Mouse (Mus musculus): Measurements from ENCODE around the gene Bloc1s5. TPM values are rescaled to one million over a fixed set of nuclear protein-coding genes. Genes with fewer than 3 reads are reported as not detected.
"Not testable (repeated sequence)": the region's sequence is repeated elsewhere in the genome, so short reads cannot be mapped to it uniquely, and the experiment has no call there.

Gene Bloc1s5
- polyA plus RNA-seq (2012), result 0.28 and 0.31 TPM in 2 replicates

GRCm38 (mm10) chr13:38634800-38635269 is at the start of gene Bloc1s5:
Gene Bloc1s5 (minus strand): TSS chr13:38635109.
- peak within 1 kb of the TSS; percentile 67 for H3K4me3 ChIP-seq (replicated peaks)
- no peaks in the 10 kb centered on the region for H3K27me3 ChIP-seq (ENCODE audit: control insufficient read depth)
- no peaks in the 10 kb centered on the region for H3K9me3 ChIP-seq (ENCODE audit: control insufficient read depth, low read length)
- peaks cover 23% of the 10 kb centered on the region for H3K36me3 ChIP-seq (ENCODE audit: control insufficient read depth)
- TF ChIP-seq GATA1 (IDR thresholded peaks at IDR 0.05; ENCODE audit: low read length), result no peak
- no peak for TF ChIP-seq TAL1 (IDR thresholded peaks at IDR 0.05; ENCODE audit: low read length)
- H3K4me1 ChIP-seq (ENCODE audit: control insufficient read depth), result peaks cover 58% of the 10 kb centered on the region

- Histone ChIP-seq H3K9me3 (ENCODE audit: control insufficient read depth, low read length) (no peaks in the 10 kb centered on the region), H3K4me3 (replicated peaks) (no peak overlapping the region), H3K4me1 (ENCODE audit: control insufficient read depth) (peaks cover 12% of the 10 kb centered on the region), H3K36me3 (ENCODE audit: control insufficient read depth) (no peaks in the 10 kb centered on the region), H3K27me3 (ENCODE audit: control insufficient read depth) (no peaks in the 10 kb centered on the region)
- no peak for TF ChIP-seq GATA1 (IDR thresholded peaks at IDR 0.05; ENCODE audit: low read length)
- TF ChIP-seq TAL1 (IDR thresholded peaks at IDR 0.05; ENCODE audit: low read length), result no peak
Measured at GRCm38 (mm10) chr13:38672336-38672735, 37.4 kb upstream of the Bloc1s5 start.

GRCm38 (mm10) chr13:38671451-38671850 is 36.5 kb upstream of the Bloc1s5 start:
- H3K4me3 ChIP-seq (replicated peaks); H3K9me3 ChIP-seq (ENCODE audit: control insufficient read depth, low read length): not testable (repeated sequence)
- H3K4me1 ChIP-seq (ENCODE audit: control insufficient read depth), result peaks cover 15% of the 10 kb centered on the region

GRCm38 (mm10) chr13:38670051-38670450 is 35.1 kb upstream of the Bloc1s5 start:
- Histone ChIP-seq H3K9me3 (ENCODE audit: control insufficient read depth, low read length) (no peaks in the 10 kb centered on the region), H3K4me3 (replicated peaks) (no peak overlapping the region), H3K4me1 (ENCODE audit: control insufficient read depth) (peaks cover 27% of the 10 kb centered on the region), H3K36me3 (ENCODE audit: control insufficient read depth) (no peaks in the 10 kb centered on the region), H3K27me3 (ENCODE audit: control insufficient read depth) (no peaks in the 10 kb centered on the region)
- no peak for TF ChIP-seq GATA1 (IDR thresholded peaks at IDR 0.05; ENCODE audit: low read length)
- no peak for TF ChIP-seq TAL1 (IDR thresholded peaks at IDR 0.05; ENCODE audit: low read length)

More at GRCm38 (mm10) chr13:38671451-38671850, 36.5 kb upstream of the Bloc1s5 start:
- not testable (repeated sequence) for H3K36me3 ChIP-seq (ENCODE audit: control insufficient read depth); H3K27me3 ChIP-seq (ENCODE audit: control insufficient read depth)

GRCm38 (mm10) chr13:38668514-38668913 is 33.6 kb upstream of the Bloc1s5 start:
- TF ChIP-seq GATA1 (IDR thresholded peaks at IDR 0.05; ENCODE audit: low read length), result no peak
- TF ChIP-seq TAL1 (IDR thresholded peaks at IDR 0.05; ENCODE audit: low read length), result no peak
- H3K27me3 ChIP-seq (ENCODE audit: control insufficient read depth), result no peaks in the 10 kb centered on the region
- H3K9me3 ChIP-seq (ENCODE audit: control insufficient read depth, low read length), result no peaks in the 10 kb centered on the region
- peaks cover 41% of the 10 kb centered on the region for H3K4me1 ChIP-seq (ENCODE audit: control insufficient read depth)
- no peaks in the 10 kb centered on the region for H3K36me3 ChIP-seq (ENCODE audit: control insufficient read depth)
- H3K4me3 ChIP-seq (replicated peaks), result no peak overlapping the region

GRCm38 (mm10) chr13:38664753-38665152 is 29.8 kb upstream of the Bloc1s5 start:
- Histone ChIP-seq H3K4me3 (replicated peaks) (peak overlapping the region; percentile 41), H3K36me3 (ENCODE audit: control insufficient read depth) (peaks cover 8% of the 10 kb centered on the region), H3K9me3 (ENCODE audit: control insufficient read depth, low read length) (peaks cover 16% of the 10 kb centered on the region), H3K4me1 (ENCODE audit: control insufficient read depth) (peaks cover 48% of the 10 kb centered on the region), H3K27me3 (ENCODE audit: control insufficient read depth) (no peaks in the 10 kb centered on the region)
- peak; percentile 74 for TF ChIP-seq GATA1 (IDR thresholded peaks at IDR 0.05; ENCODE audit: low read length)
- peak; percentile 51; the same call in 2 of the 3 replicates for TF ChIP-seq TAL1 (IDR thresholded peaks at IDR 0.05; ENCODE audit: low read length)

- Histone ChIP-seq H3K36me3 (ENCODE audit: control insufficient read depth) (peaks cover 33% of the 10 kb centered on the region), H3K4me1 (ENCODE audit: control insufficient read depth) (peaks cover 52% of the 10 kb centered on the region), H3K9me3 (ENCODE audit: control insufficient read depth, low read length) (peaks cover 16% of the 10 kb centered on the region), H3K4me3 (replicated peaks) (peak overlapping the region; percentile 97), H3K27me3 (ENCODE audit: control insufficient read depth) (no peaks in the 10 kb centered on the region)
- TF ChIP-seq TAL1 (IDR thresholded peaks at IDR 0.05; ENCODE audit: low read length) (no peak), GATA1 (IDR thresholded peaks at IDR 0.05; ENCODE audit: low read length) (no peak)
Measured at GRCm38 (mm10) chr13:38659524-38660136, 24.7 kb upstream of the Bloc1s5 start.

GRCm38 (mm10) chr13:38658528-38659280 is 23.8 kb upstream of the Bloc1s5 start, which contains the start of gene Eef1e1:
Gene Eef1e1 (minus strand): TSS chr13:38659058.
- TF ChIP-seq TAL1 (IDR thresholded peaks at IDR 0.05; ENCODE audit: low read length) (no peak), GATA1 (IDR thresholded peaks at IDR 0.05; ENCODE audit: low read length) (no peak)
- Histone ChIP-seq H3K27me3 (ENCODE audit: control insufficient read depth) (no peaks in the 10 kb centered on the region), H3K36me3 (ENCODE audit: control insufficient read depth) (peaks cover 43% of the 10 kb centered on the region), H3K4me3 (replicated peaks) (peak within 1 kb of the TSS; percentile 97), H3K9me3 (ENCODE audit: control insufficient read depth, low read length) (peaks cover 16% of the 10 kb centered on the region), H3K4me1 (ENCODE audit: control insufficient read depth) (peaks cover 44% of the 10 kb centered on the region)

GRCm38 (mm10) chr13:38657865-38658264 is 23.0 kb upstream of the Bloc1s5 start:
- H3K4me3 ChIP-seq (replicated peaks), result peak overlapping the region; percentile 97
- H3K9me3 ChIP-seq (ENCODE audit: control insufficient read depth, low read length), result peaks cover 15% of the 10 kb centered on the region
- peaks cover 42% of the 10 kb centered on the region for H3K4me1 ChIP-seq (ENCODE audit: control insufficient read depth)
- peaks cover 51% of the 10 kb centered on the region for H3K36me3 ChIP-seq (ENCODE audit: control insufficient read depth)
- H3K27me3 ChIP-seq (ENCODE audit: control insufficient read depth), result no peaks in the 10 kb centered on the region
- TF ChIP-seq TAL1 (IDR thresholded peaks at IDR 0.05; ENCODE audit: low read length) (no peak), GATA1 (IDR thresholded peaks at IDR 0.05; ENCODE audit: low read length) (no peak)

Data from erythroblast, embryonic 14.5 days (primary cell).